26 mouse cellular contexts compared by ENCODE assay signal in genomic region chr2:28884914-28885313, GRCm38 (mm10). TPM values are rescaled to one million over a fixed set of nuclear protein-coding genes. Genes with fewer than 3 reads are reported as not detected.
DNase-seq lines count a peak whose midpoint lies in the region; ATAC-seq and TF ChIP-seq lines count a peak whose summit lies in the region.
"Had no signal": no experiment of that assay in that cellular context is flagged by ENCODE, and none has a peak within 500 bp of the region (broad histone marks: within the 10 kb centered on the region; RNA-seq: fewer than 3 reads in every experiment).

No protein-coding gene starts in this region.

- peaks cover 63% of the 10 kb centered on the region for H3K36me3 ChIP-seq in lung, embryonic 14.5 days (ENCODE audit: insufficient read depth)
- H3K36me3 ChIP-seq in midbrain, embryonic 15.5 days (replicated peaks) = no peaks in the 10 kb centered on the region; the same call in 1 of the 2 replicates
- no peaks in the 10 kb centered on the region for H3K36me3 ChIP-seq in midbrain, embryonic 11.5 days (ENCODE audit: control insufficient read depth, insufficient read depth, low read length)
- peaks cover 10% of the 10 kb centered on the region; the same call in 1 of the 2 replicates for H3K36me3 ChIP-seq in stomach, postnatal 0 days (ENCODE audit: control insufficient read depth, insufficient read depth, low read length)

- TF ChIP-seq CTCF in lung, embryonic 14.5 days (IDR thresholded peaks at IDR 0.05; ENCODE audit: low read depth) = no peak; the same call in 1 of the 2 replicates
- TF ChIP-seq CTCF in stomach, postnatal 0 days (IDR thresholded peaks at IDR 0.05; ENCODE audit: low read depth) = no peak; the same call in 1 of the 2 replicates

- TF ChIP-seq EP300 in stomach, postnatal 0 days (optimal IDR thresholded peaks at IDR 0.05) = no peak

- no peaks in the 10 kb centered on the region for H3K9me3 ChIP-seq in lung, embryonic 14.5 days (ENCODE audit: low read depth, low read length)
- no peaks in the 10 kb centered on the region for H3K9me3 ChIP-seq in midbrain, embryonic 15.5 days
- no peaks in the 10 kb centered on the region for H3K9me3 ChIP-seq in midbrain, embryonic 11.5 days (ENCODE audit: control insufficient read depth, low read length)
- no peaks in the 10 kb centered on the region for H3K9me3 ChIP-seq in stomach, postnatal 0 days (ENCODE audit: control insufficient read depth, low read length)
- H3K9me3 ChIP-seq: forebrain, embryonic 10.5 days; forebrain, embryonic 13.5 days; heart, embryonic 10.5 days; heart, embryonic 13.5 days had no signal

- H3K4me3 ChIP-seq in lung, embryonic 14.5 days (ENCODE audit: low read depth, low read length) = no peak overlapping the region
- H3K4me3 ChIP-seq in midbrain, embryonic 15.5 days = no peak overlapping the region
- H3K4me3 ChIP-seq in midbrain, embryonic 11.5 days (ENCODE audit: low read depth, low read length) = no peak overlapping the region
- no peak overlapping the region for H3K4me3 ChIP-seq in stomach, postnatal 0 days (ENCODE audit: low read depth, low read length)
- H3K4me3 ChIP-seq: forebrain, embryonic 10.5 days; forebrain, embryonic 13.5 days; heart, adult 2 months; heart, embryonic 10.5 days; heart, embryonic 13.5 days had no signal

- H3K4me2 ChIP-seq in lung, embryonic 14.5 days = no peak overlapping the region
- no peak overlapping the region for H3K4me2 ChIP-seq in midbrain, embryonic 15.5 days
- H3K4me2 ChIP-seq in midbrain, embryonic 11.5 days = no peak overlapping the region
- H3K4me2 ChIP-seq in stomach, postnatal 0 days (replicated peaks; ENCODE audit: low read depth) = no peak overlapping the region
- H3K4me2 ChIP-seq: forebrain, embryonic 13.5 days; heart, embryonic 13.5 days; hindbrain, embryonic 14.5 days had no signal

- H3K27ac ChIP-seq in lung, embryonic 14.5 days (ENCODE audit: low read depth) = no peak overlapping the region
- 0 out of 2 replicates have a peak overlapping the region, but pooled peaks have one; percentile 54 for H3K27ac ChIP-seq in midbrain, embryonic 15.5 days
- H3K27ac ChIP-seq in midbrain, embryonic 11.5 days (ENCODE audit: low read depth, low read length) = no peak overlapping the region
- no peak overlapping the region for H3K27ac ChIP-seq in stomach, postnatal 0 days (replicated peaks)
- H3K27ac ChIP-seq: forebrain, embryonic 10.5 days; forebrain, embryonic 13.5 days; heart, adult 2 months; heart, embryonic 10.5 days; heart, embryonic 13.5 days; hindbrain, embryonic 14.5 days had no signal

- H3K27me3 ChIP-seq in lung, embryonic 14.5 days (ENCODE audit: insufficient read depth, low read length) = no peaks in the 10 kb centered on the region
- H3K27me3 ChIP-seq in midbrain, embryonic 15.5 days (replicated peaks) = no peaks in the 10 kb centered on the region
- H3K27me3 ChIP-seq in midbrain, embryonic 11.5 days (ENCODE audit: control insufficient read depth, insufficient read depth, low read length) = no peaks in the 10 kb centered on the region
- no peaks in the 10 kb centered on the region for H3K27me3 ChIP-seq in stomach, postnatal 0 days (ENCODE audit: control insufficient read depth, insufficient read depth, low read length)
- H3K27me3 ChIP-seq: heart, embryonic 13.5 days had no signal

- 34% methylated on average over 4 of the region's 4 CpGs for WGBS in lung, embryonic 14.5 days
- WGBS in midbrain, embryonic 15.5 days = 37% methylated on average over 4 of the region's 4 CpGs
- 52% methylated on average over 4 of the region's 4 CpGs for WGBS in midbrain, embryonic 11.5 days
- WGBS in stomach, postnatal 0 days = 33% methylated on average over 4 of the region's 4 CpGs

- no peak for ATAC-seq in lung, embryonic 14.5 days (ENCODE audit: insufficient read depth)
- ATAC-seq in midbrain, embryonic 15.5 days (replicated peaks) = no peak
- no peak for ATAC-seq in midbrain, embryonic 11.5 days (ENCODE audit: low FRiP score)
- no peak for ATAC-seq in stomach, postnatal 0 days (ENCODE audit: low FRiP score, low TSS enrichment)
- ATAC-seq: CD4-positive, CD25-positive, alpha-beta regulatory T cell, adult 4 months; forebrain, embryonic 13.5 days; forebrain, embryonic 16.5 days had no signal

- no peaks in the 10 kb centered on the region for H3K4me1 ChIP-seq in lung, embryonic 14.5 days (ENCODE audit: insufficient read depth)
- peaks cover 30% of the 10 kb centered on the region for H3K4me1 ChIP-seq in midbrain, embryonic 15.5 days
- peaks cover 3% of the 10 kb centered on the region; the same call in 1 of the 2 replicates for H3K4me1 ChIP-seq in midbrain, embryonic 11.5 days (ENCODE audit: control insufficient read depth, insufficient read depth, low read length)
- no peaks in the 10 kb centered on the region; the same call in 1 of the 2 replicates for H3K4me1 ChIP-seq in stomach, postnatal 0 days (replicated peaks; ENCODE audit: control insufficient read depth, insufficient read depth)
- H3K4me1 ChIP-seq: heart, embryonic 10.5 days; heart, embryonic 13.5 days had no signal

- H3K9ac ChIP-seq in lung, embryonic 14.5 days = no peak overlapping the region
- H3K9ac ChIP-seq in midbrain, embryonic 15.5 days = no peak overlapping the region
- H3K9ac ChIP-seq in midbrain, embryonic 11.5 days (ENCODE audit: low read length) = no peak overlapping the region
- 0 out of 2 replicates have a peak overlapping the region, but pooled peaks have one; percentile 13 for H3K9ac ChIP-seq in stomach, postnatal 0 days (ENCODE audit: low read length)
- H3K9ac ChIP-seq: forebrain, embryonic 13.5 days; heart, embryonic 13.5 days; hindbrain, embryonic 14.5 days had no signal

- peak; percentile 21 for DNase-seq in lung, embryonic 14.5 days
- DNase-seq in lung, postnatal 4 days = no peak
- no peak for DNase-seq in midbrain, embryonic 11.5 days (ENCODE audit: low spot score, missing footprints)
- DNase-seq in stomach, postnatal 0 days (ENCODE audit: low spot score) = no peak
- DNase-seq in adrenal gland, postnatal 36 days = no peak
- DNase-seq: adrenal gland, adult 2 months; adrenal gland, postnatal 14 days; cerebellum, adult 18-20 months; cerebellum, adult 9-10 months; cerebellum, postnatal 14 days; gastrocnemius, postnatal 10 days; gastrocnemius, postnatal 36 days; heart, adult 2 months; heart, postnatal 14 days; heart, postnatal 4 days had no signal

RNA-seq across cellular contexts. Expression of gene Barhl1, which starts 31.6 kb away (rescaled TPM):
- polyA plus RNA-seq in lung, embryonic 14.5 days (2014; fragmentation: Nextera tagmentation; extraction: Ambion mirVana) = not detected in 2 replicates
- polyA plus RNA-seq in midbrain, embryonic 15.5 days (2015; fragmentation: Nextera tagmentation; extraction: Ambion mirVana) = 53.5 and 77.8 TPM in 2 replicates
- polyA plus RNA-seq in midbrain, embryonic 11.5 days (2014; fragmentation: Nextera tagmentation; extraction: Ambion mirVana) = 12.2 and 12.7 TPM in 2 replicates
- not detected in 2 replicates for polyA plus RNA-seq in stomach, postnatal 0 days (2015; fragmentation: Nextera tagmentation; extraction: Ambion mirVana)
- not detected for total RNA-seq in adrenal gland, postnatal 36 days (2021)
- total RNA-seq: adrenal gland, adult 2 months; adrenal gland, postnatal 14 days; gastrocnemius, adult 18-20 months; gastrocnemius, postnatal 10 days; gastrocnemius, postnatal 36 days; granulocyte monocyte progenitor cell, adult 5-6 weeks; heart, adult 2 months; heart, postnatal 14 days; heart, postnatal 4 days had no signal
- polyA plus RNA-seq: CD4-positive, CD25-positive, alpha-beta regulatory T cell, adult 4 months; heart, adult 2 months; heart, embryonic 10.5 days; heart, embryonic 13.5 days; heart, embryonic 16.5 days had no signal

RNA-seq across cellular contexts. Expression of gene Ddx31, which starts 44.7 kb away (rescaled TPM):
- 15.6 and 16.5 TPM in 2 replicates for polyA plus RNA-seq in lung, embryonic 14.5 days (2014; fragmentation: Nextera tagmentation; extraction: Ambion mirVana)
- polyA plus RNA-seq in midbrain, embryonic 15.5 days (2015; fragmentation: Nextera tagmentation; extraction: Ambion mirVana) = 14.9 TPM in 2 replicates
- 18.8 and 20.7 TPM in 2 replicates for polyA plus RNA-seq in midbrain, embryonic 11.5 days (2014; fragmentation: Nextera tagmentation; extraction: Ambion mirVana)
- polyA plus RNA-seq in stomach, postnatal 0 days (2015; fragmentation: Nextera tagmentation; extraction: Ambion mirVana) = 5.1 and 5.8 TPM in 2 replicates
- 10 to 100 TPM in 1 of 2 experiments, 1 to 10 TPM in 1; 8.7 to 15.5 TPM for total RNA-seq in adrenal gland, postnatal 36 days (2021)

RNA-seq across cellular contexts. Expression of gene Gtf3c4, which starts 44.8 kb away (rescaled TPM):
- polyA plus RNA-seq in lung, embryonic 14.5 days (2014; fragmentation: Nextera tagmentation; extraction: Ambion mirVana) = 27.8 and 29.0 TPM in 2 replicates
- polyA plus RNA-seq in midbrain, embryonic 15.5 days (2015; fragmentation: Nextera tagmentation; extraction: Ambion mirVana) = 22.7 and 22.8 TPM in 2 replicates
- 32.2 and 34.3 TPM in 2 replicates for polyA plus RNA-seq in midbrain, embryonic 11.5 days (2014; fragmentation: Nextera tagmentation; extraction: Ambion mirVana)
- 3.3 and 3.9 TPM in 2 replicates for polyA plus RNA-seq in stomach, postnatal 0 days (2015; fragmentation: Nextera tagmentation; extraction: Ambion mirVana)
- 10 to 100 TPM; 34.6 to 38.0 TPM for total RNA-seq in adrenal gland, postnatal 36 days (2021)

Comparison
In these comparisons a context has a peak if more than half of its experiments do, and no peak if none do; other contexts are left out.
1. RNA of gene Barhl1, which starts 31.6 kb away (polyA plus RNA-seq): 53.5 to 77.8 TPM in midbrain, embryonic 15.5 days and 12.2 to 12.7 TPM in midbrain, embryonic 11.5 days; not detected in lung, embryonic 14.5 days and not detected in stomach, postnatal 0 days; every median in the first group is over 10 times any median in the second.